Mouse (Mus musculus) C2C12 (cell line): ENCODE measurements around the gene Kif28. TPM values are rescaled to one million over a fixed set of nuclear protein-coding genes. Genes with fewer than 3 reads are reported as not detected.

Experiments
- H3K27me3 ChIP-seq: one replicate; pipeline ENCODE4 v1.6.1; 2011; ENCODE audit not compliant: control insufficient read depth, insufficient read depth, insufficient read length
- H3K36me3 ChIP-seq: one replicate; pipeline ENCODE4 v1.6.1; 2011; ENCODE audit not compliant: control insufficient read depth, insufficient read depth
- H3K4me3 ChIP-seq: one replicate; pipeline ENCODE4 v1.5.1; 2011; ENCODE audit warnings: mild to moderate bottlenecking, control low read depth; ENCODE audit not compliant: poor library complexity, insufficient read depth, severe bottlenecking
- H3K79me2 ChIP-seq: one replicate; pipeline ENCODE4 v1.6.1; 2011; ENCODE audit not compliant: control insufficient read depth, insufficient read depth
- H3K79me3 ChIP-seq: one replicate; pipeline ENCODE4 v1.6.1; 2011; ENCODE audit warnings: low read depth, control low read depth
- H3ac ChIP-seq: one replicate; pipeline ENCODE3; 2011; ENCODE audit warnings: low read depth; ENCODE audit not compliant: control insufficient read depth, insufficient read length
- CEBPB ChIP-seq: IDR thresholded peaks from one replicate; pipeline ENCODE4 v1.6.1; 2011; ENCODE audit warnings: low read depth, mild to moderate bottlenecking, control low read depth, moderate library complexity
- CTCF ChIP-seq: IDR thresholded peaks from one replicate; pipeline ENCODE4 v1.5.1; 2011; ENCODE audit not compliant: control insufficient read depth, insufficient read depth, insufficient read length
- FOSL1 ChIP-seq: IDR thresholded peaks from one replicate; pipeline ENCODE4 v1.8.0; 2011; ENCODE audit warnings: mild to moderate bottlenecking, low read length; ENCODE audit not compliant: poor library complexity, insufficient read depth, severe bottlenecking
- MAX ChIP-seq: IDR thresholded peaks from one replicate; pipeline ENCODE4 v1.6.1; 2011; ENCODE audit warnings: mild to moderate bottlenecking, control low read depth
- MYOD1 ChIP-seq: IDR thresholded peaks from one replicate; pipeline ENCODE4 v1.6.1; 2011; ENCODE audit warnings: low read depth; ENCODE audit not compliant: control insufficient read depth, insufficient read length
- MYOG ChIP-seq: IDR thresholded peaks from one replicate; pipeline ENCODE4 v1.6.1; 2011; ENCODE audit not compliant: control insufficient read depth, insufficient read length; ENCODE audit errors: extremely low read depth
- USF1 ChIP-seq: IDR thresholded peaks from one replicate; pipeline ENCODE4 v1.6.1; 2011; ENCODE audit warnings: low read depth, mild to moderate bottlenecking, control low read depth, moderate library complexity
- polyA plus RNA-seq: library from polyadenylated mRNA; unstranded; fragments of >200 nt; fragmentation: generic; extraction: Trizol; gene quantifications from one replicate; pipeline ENCODE4 v1.2.1, GENCODE M21; 2012; ENCODE audit warnings: missing spikeins

The Kif28 gene
- polyA plus RNA-seq, 1 experiment = not detected

GRCm38 (mm10) chr1:179668013-179668805 is 76.9 kb downstream of the Kif28 start, which contains the start of gene Sccpdh:
TSS of gene Sccpdh (plus strand) at chr1:179668210.
- peaks cover 3% of the 10 kb centered on the region for H3K79me3 ChIP-seq
- H3K4me3 ChIP-seq = peak within 1 kb of the TSS; percentile 61
- TF ChIP-seq MAX = peak; percentile 51
- no peak for TF ChIP-seq MYOD1
- TF ChIP-seq FOSL1 = no peak
- no peaks in the 10 kb centered on the region for H3K27me3 ChIP-seq
- H3K36me3 ChIP-seq = peaks cover 3% of the 10 kb centered on the region
- peak within 1 kb of the TSS; percentile 84 for H3ac ChIP-seq
- H3K79me2 ChIP-seq = no peaks in the 10 kb centered on the region

- peak overlapping the region; percentile 61 for H3K4me3 ChIP-seq
- no peaks in the 10 kb centered on the region for H3K27me3 ChIP-seq
- TF ChIP-seq CEBPB = no peak
- TF ChIP-seq USF1 = no peak
- no peaks in the 10 kb centered on the region for H3K79me2 ChIP-seq
- peaks cover 3% of the 10 kb centered on the region for H3K79me3 ChIP-seq
- H3K36me3 ChIP-seq = peaks cover 3% of the 10 kb centered on the region
- H3ac ChIP-seq = peak overlapping the region; percentile 84
Observed at GRCm38 (mm10) chr1:179667450-179667849, 77.6 kb downstream of the Kif28 start.

GRCm38 (mm10) chr1:179666971-179667370 is 78.1 kb downstream of the Kif28 start:
- no peaks in the 10 kb centered on the region for H3K27me3 ChIP-seq
- no peak overlapping the region for H3K4me3 ChIP-seq
- H3K79me3 ChIP-seq = peaks cover 3% of the 10 kb centered on the region
- TF ChIP-seq MYOG (no peak), CTCF (no peak), FOSL1 (no peak), MAX (no peak), CEBPB (no peak), MYOD1 (no peak), USF1 (no peak)
- H3K36me3 ChIP-seq = peaks cover 3% of the 10 kb centered on the region
- H3ac ChIP-seq = no peak overlapping the region
- H3K79me2 ChIP-seq = no peaks in the 10 kb centered on the region

GRCm38 (mm10) chr1:179664309-179664930 is 80.7 kb downstream of the Kif28 start:
- no peaks in the 10 kb centered on the region for H3K79me2 ChIP-seq
- H3K79me3 ChIP-seq = peaks cover 3% of the 10 kb centered on the region
- TF ChIP-seq MAX (no peak), FOSL1 (no peak), MYOD1 (no peak), CTCF (no peak), CEBPB (no peak), USF1 (no peak), MYOG (no peak)
- no peaks in the 10 kb centered on the region for H3K27me3 ChIP-seq
- H3K36me3 ChIP-seq = no peaks in the 10 kb centered on the region
- no peak overlapping the region for H3K4me3 ChIP-seq
- H3ac ChIP-seq = no peak overlapping the region

GRCm38 (mm10) chr1:179663065-179663464 is 82.0 kb downstream of the Kif28 start:
- no peaks in the 10 kb centered on the region for H3K36me3 ChIP-seq
- TF ChIP-seq USF1 (no peak), FOSL1 (no peak), CEBPB (no peak), MYOG (no peak), MYOD1 (no peak), MAX (no peak), CTCF (no peak)
- no peaks in the 10 kb centered on the region for H3K79me3 ChIP-seq
- no peak overlapping the region for H3ac ChIP-seq
- no peaks in the 10 kb centered on the region for H3K27me3 ChIP-seq
- no peaks in the 10 kb centered on the region for H3K79me2 ChIP-seq
- no peak overlapping the region for H3K4me3 ChIP-seq

- Histone ChIP-seq H3K36me3 (no peaks in the 10 kb centered on the region), H3K79me2 (no peaks in the 10 kb centered on the region), H3ac (no peak overlapping the region), H3K4me3 (no peak overlapping the region), H3K27me3 (no peaks in the 10 kb centered on the region), H3K79me3 (no peaks in the 10 kb centered on the region)
- TF ChIP-seq CEBPB (no peak), MYOD1 (no peak), MAX (no peak), FOSL1 (no peak), USF1 (no peak), CTCF (no peak), MYOG (no peak)
Observed at GRCm38 (mm10) chr1:179651224-179651623, 93.8 kb downstream of the Kif28 start.
